ENCODE assay signal across 8 mouse cellular contexts in the genomic region with DNA sequence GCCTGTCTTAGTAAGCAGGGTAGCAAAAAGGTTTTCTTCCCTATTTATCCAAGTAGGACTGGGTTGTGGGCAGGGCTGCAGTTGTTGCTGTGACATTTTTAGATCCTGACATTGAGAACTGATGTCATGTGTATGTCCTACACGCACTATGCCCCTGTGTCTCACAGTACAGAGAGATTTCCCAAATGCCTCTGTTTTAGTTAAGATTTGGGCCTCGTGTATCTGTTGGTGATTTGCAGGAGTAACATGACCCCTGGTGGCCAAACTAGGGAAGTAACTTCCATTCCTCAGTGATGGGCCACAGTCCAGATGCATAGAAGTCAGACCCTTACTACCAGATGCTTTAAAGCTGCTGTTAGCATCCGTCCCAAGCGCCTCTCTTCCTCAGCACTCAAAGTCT. TPM values are rescaled to one million over a fixed set of nuclear protein-coding genes. Genes with fewer than 3 reads are reported as not detected.
A peak's percentile ranks its signal among the peaks of the same experiment; 100 is the strongest.
DNase-seq lines count a peak whose midpoint lies in the region; ATAC-seq lines count a peak whose summit lies in the region.

No protein-coding gene starts in this region.

- H3K27ac ChIP-seq in embryonic facial prominence, embryonic 13.5 days, result peak overlapping the region; percentile 18; the same call in 1 of the 2 replicates

- peaks cover 21% of the 10 kb centered on the region for H3K4me1 ChIP-seq in embryonic facial prominence, embryonic 13.5 days

- H3K36me3 ChIP-seq in embryonic facial prominence, embryonic 13.5 days, result no peaks in the 10 kb centered on the region

- DNase-seq in ovary, adult 18-20 months (ENCODE audit: low spot score), result peak; percentile 46
- DNase-seq in ovary, postnatal 14 days (ENCODE audit: low spot score), result no peak
- peak; percentile 75 for DNase-seq in heart, postnatal 4 days
- peak; percentile 66 to 83 for DNase-seq in layer of hippocampus, postnatal 14 days (ENCODE audit: low spot score in 2 of 2)
- DNase-seq in testis, postnatal 14 days (ENCODE audit: low spot score), result peak; percentile 27

- peak overlapping the region; percentile 28; the same call in 1 of the 2 replicates for H3K9ac ChIP-seq in embryonic facial prominence, embryonic 13.5 days

- peak; percentile 80 for ATAC-seq in activated CD4-positive, CD25-positive, alpha-beta regulatory T cell, adult 4 months
- ATAC-seq in embryonic facial prominence, embryonic 13.5 days (ENCODE audit: insufficient number of reproducible peaks, insufficient read depth, low FRiP score, low TSS enrichment, low read depth), result no peak
- peak; percentile 62 for ATAC-seq in megakaryocyte-erythroid progenitor cell, adult 5-6 weeks (replicated peaks; ENCODE audit: low FRiP score, low TSS enrichment, poor library complexity, severe bottlenecking)

- H3K9me3 ChIP-seq in embryonic facial prominence, embryonic 13.5 days, result no peaks in the 10 kb centered on the region

- H3K27me3 ChIP-seq in embryonic facial prominence, embryonic 13.5 days, result no peaks in the 10 kb centered on the region; the same call in 1 of the 2 replicates

- no peak overlapping the region for H3K4me3 ChIP-seq in embryonic facial prominence, embryonic 13.5 days

- H3K4me2 ChIP-seq in embryonic facial prominence, embryonic 13.5 days, result no peak overlapping the region

- 5% methylated on average over 4 of the region's 4 CpGs for WGBS in embryonic facial prominence, embryonic 13.5 days

RNA-seq across cellular contexts. Expression of a gene that starts 11.4 kb away (rescaled TPM):
- 10 to 100 TPM; 49.4 to 66.6 TPM for polyA plus RNA-seq in activated CD4-positive, CD25-positive, alpha-beta regulatory T cell, adult 4 months (2017; shearing (Covaris generic))
- 83.3 and 91.2 TPM in 2 replicates for polyA plus RNA-seq in embryonic facial prominence, embryonic 13.5 days (2015; fragmentation: Nextera tagmentation; extraction: Ambion mirVana)
- 100 to 1,000 TPM; 202 to 210 TPM for total RNA-seq in heart, postnatal 4 days (2021)
- 100 to 1,000 TPM; 173 to 193 TPM for total RNA-seq in layer of hippocampus, postnatal 14 days (2021)
- 153 and 188 TPM in 2 replicates for total RNA-seq in megakaryocyte-erythroid progenitor cell, adult 5-6 weeks (2014; fragmentation: Nextera tagmentation)
- total RNA-seq in megakaryocyte-erythroid progenitor cell, adult 5-6 weeks (2017), result 438 and 492 TPM in 2 replicates

RNA-seq across cellular contexts. Expression of a gene that starts 16.7 kb away (rescaled TPM):
- polyA plus RNA-seq in activated CD4-positive, CD25-positive, alpha-beta regulatory T cell, adult 4 months (2017; shearing (Covaris generic)), result 1 to 10 TPM; 8.6 to 9.5 TPM
- polyA plus RNA-seq in embryonic facial prominence, embryonic 13.5 days (2015; fragmentation: Nextera tagmentation; extraction: Ambion mirVana), result 0.59 and 0.97 TPM in 2 replicates
- total RNA-seq in heart, postnatal 4 days (2021), result not detected
- 1 to 10 TPM in 1 of 2 experiments, under 1 TPM in 1; 0.94 to 1.6 TPM for total RNA-seq in layer of hippocampus, postnatal 14 days (2021)
- total RNA-seq in megakaryocyte-erythroid progenitor cell, adult 5-6 weeks (2014; fragmentation: Nextera tagmentation), result not detected in 2 replicates
- total RNA-seq in megakaryocyte-erythroid progenitor cell, adult 5-6 weeks (2017), result 4.3 TPM in 1 of 2 replicates, not detected in the other

RNA-seq across cellular contexts. Expression of a gene that starts 34.9 kb away (rescaled TPM):
- 1 to 10 TPM; 8.1 to 9.7 TPM for polyA plus RNA-seq in activated CD4-positive, CD25-positive, alpha-beta regulatory T cell, adult 4 months (2017; shearing (Covaris generic))
- polyA plus RNA-seq in embryonic facial prominence, embryonic 13.5 days (2015; fragmentation: Nextera tagmentation; extraction: Ambion mirVana), result 21.7 and 22.7 TPM in 2 replicates
- total RNA-seq in heart, postnatal 4 days (2021), result 1 to 10 TPM; 1.7 to 3.2 TPM
- 1 to 10 TPM; 6.2 to 8.1 TPM for total RNA-seq in layer of hippocampus, postnatal 14 days (2021)
- 8.6 and 16.5 TPM in 2 replicates for total RNA-seq in megakaryocyte-erythroid progenitor cell, adult 5-6 weeks (2014; fragmentation: Nextera tagmentation)
- total RNA-seq in megakaryocyte-erythroid progenitor cell, adult 5-6 weeks (2017), result 0.95 and 8.6 TPM in 2 replicates

RNA-seq across cellular contexts. Expression of a gene that starts 44.9 kb away (rescaled TPM):
- 10 to 100 TPM; 41.5 to 48.1 TPM for polyA plus RNA-seq in activated CD4-positive, CD25-positive, alpha-beta regulatory T cell, adult 4 months (2017; shearing (Covaris generic))
- polyA plus RNA-seq in embryonic facial prominence, embryonic 13.5 days (2015; fragmentation: Nextera tagmentation; extraction: Ambion mirVana), result 164 and 187 TPM in 2 replicates
- total RNA-seq in heart, postnatal 4 days (2021), result 10 to 100 TPM; 40.8 to 43.6 TPM
- total RNA-seq in layer of hippocampus, postnatal 14 days (2021), result 10 to 100 TPM; 62.5 to 62.6 TPM
- total RNA-seq in megakaryocyte-erythroid progenitor cell, adult 5-6 weeks (2014; fragmentation: Nextera tagmentation), result 23.6 and 45.9 TPM in 2 replicates
- 43.0 and 51.1 TPM in 2 replicates for total RNA-seq in megakaryocyte-erythroid progenitor cell, adult 5-6 weeks (2017)

RNA-seq across cellular contexts. Expression of a gene that starts 47.3 kb away (rescaled TPM):
- polyA plus RNA-seq in activated CD4-positive, CD25-positive, alpha-beta regulatory T cell, adult 4 months (2017; shearing (Covaris generic)), result 10 to 100 TPM; 40.6 to 50.3 TPM
- 62.5 and 69.3 TPM in 2 replicates for polyA plus RNA-seq in embryonic facial prominence, embryonic 13.5 days (2015; fragmentation: Nextera tagmentation; extraction: Ambion mirVana)
- total RNA-seq in heart, postnatal 4 days (2021), result 10 to 100 TPM; 24.4 to 25.3 TPM
- total RNA-seq in layer of hippocampus, postnatal 14 days (2021), result 10 to 100 TPM; 29.2 to 30.5 TPM
- 92.2 and 114 TPM in 2 replicates for total RNA-seq in megakaryocyte-erythroid progenitor cell, adult 5-6 weeks (2014; fragmentation: Nextera tagmentation)
- 108 and 125 TPM in 2 replicates for total RNA-seq in megakaryocyte-erythroid progenitor cell, adult 5-6 weeks (2017)
